Mouse (Mus musculus): ENCODE measurements around the gene Gp1ba.

DNA sequence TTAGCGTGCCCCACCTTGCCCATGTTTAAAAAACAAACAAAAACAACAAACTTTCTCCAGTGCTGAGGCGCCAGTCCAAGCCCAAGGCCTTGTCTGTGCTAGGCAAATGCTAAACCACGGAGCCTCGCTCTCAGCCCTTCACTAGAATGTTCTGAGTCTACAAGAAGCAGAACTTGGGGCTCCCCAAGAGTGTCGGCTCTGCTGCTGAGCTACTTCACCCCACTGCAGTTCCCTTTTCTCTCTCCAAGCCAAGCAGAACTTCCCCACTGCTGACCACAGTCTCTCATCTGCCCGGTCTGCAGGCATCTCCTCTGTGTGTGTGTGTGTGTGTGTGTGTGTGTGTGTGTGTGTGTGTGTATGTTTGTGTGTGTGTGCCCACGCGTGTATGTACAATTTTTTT lies 41.0 kb downstream of the Gp1ba start:
- TF ChIP-seq CTCF (IDR thresholded peaks at IDR 0.05; ENCODE audit: control insufficient read depth, insufficient read depth, insufficient replicate concordance, low read depth, low read length): no peak
- TF ChIP-seq POLR2A (IDR thresholded peaks at IDR 0.05; ENCODE audit: control insufficient read depth, low read depth, low read length): no peak

All from testis, adult 2 months (tissue).